Mouse (Mus musculus): Measurements from ENCODE around the gene Ripor1. TPM values are rescaled to one million over a fixed set of nuclear protein-coding genes. Genes with fewer than 3 reads are reported as not detected.

The Ripor1 gene
- polyA plus RNA-seq, 1 experiment from 2014 or later, result 26.5 TPM

DNA sequence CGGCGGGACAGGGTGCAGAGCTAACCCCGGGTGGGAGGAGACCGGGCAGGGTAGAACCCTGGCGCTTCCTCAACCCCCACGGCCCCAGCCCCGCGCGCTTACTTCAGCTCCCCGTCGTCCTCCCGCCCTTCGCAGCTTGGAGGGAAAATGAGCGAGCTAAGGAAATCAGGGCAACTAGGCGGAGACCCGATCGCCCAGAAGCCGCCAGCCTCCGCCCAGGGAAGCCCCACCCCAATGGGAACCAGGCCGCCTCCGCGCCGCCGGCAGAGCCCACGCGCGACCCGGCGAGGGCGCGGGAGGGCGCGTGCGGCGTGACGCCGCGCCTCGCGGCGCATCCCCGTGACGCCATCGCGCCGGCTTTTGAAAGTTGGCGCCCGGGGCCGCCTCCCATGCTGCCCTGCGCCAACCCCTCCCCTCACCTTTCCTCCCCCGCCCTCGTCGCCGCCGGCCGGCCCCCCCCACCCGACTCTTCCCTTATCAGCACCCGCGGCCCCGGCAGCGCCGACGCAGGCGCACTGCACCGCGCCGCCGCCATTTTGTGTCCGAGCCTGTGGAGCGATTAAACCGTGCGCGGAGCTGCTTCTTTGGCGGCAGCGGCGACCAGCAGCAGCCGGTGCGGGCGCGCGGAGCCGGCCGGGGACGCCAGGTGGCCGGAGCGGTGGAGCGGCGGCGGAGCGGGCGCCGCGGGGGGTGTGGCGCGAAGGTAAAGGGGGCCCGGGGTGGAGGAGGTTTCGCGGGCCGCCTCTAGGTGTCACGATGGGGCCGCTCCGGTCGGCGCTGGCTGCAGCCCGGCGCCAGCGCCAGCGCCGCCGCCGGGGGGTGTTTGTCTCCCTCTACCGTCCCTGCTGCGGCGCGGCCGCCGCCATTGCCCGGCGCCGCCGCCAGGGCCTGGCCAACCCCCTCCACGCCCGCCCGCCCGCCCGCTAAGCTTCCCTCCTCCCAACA lies 31.2 kb downstream of the Ripor1 start, which contains the start of gene Ctcf:
Ctcf (plus strand) TSS at position 551 of the 945 bp plus-strand sequence.
- WGBS, result under 1% methylated on average over 114 of the region's 126 CpGs
- peak; percentile 92 for ATAC-seq (replicated peaks)
- Histone ChIP-seq H3K27me3 (no peaks in the 10 kb centered on the region), H3K36me3 (no peaks in the 10 kb centered on the region), H3K4me3 (peak within 1 kb of the TSS; percentile 93), H3K27ac (replicated peaks) (peak within 1 kb of the TSS; percentile 100), H3K4me2 (replicated peaks) (peak within 1 kb of the TSS; percentile 78), H3K4me1 (peaks cover 43% of the 10 kb centered on the region), H3K9ac (replicated peaks) (peak within 1 kb of the TSS; percentile 98), H3K9me3 (no peaks in the 10 kb centered on the region)

DNA sequence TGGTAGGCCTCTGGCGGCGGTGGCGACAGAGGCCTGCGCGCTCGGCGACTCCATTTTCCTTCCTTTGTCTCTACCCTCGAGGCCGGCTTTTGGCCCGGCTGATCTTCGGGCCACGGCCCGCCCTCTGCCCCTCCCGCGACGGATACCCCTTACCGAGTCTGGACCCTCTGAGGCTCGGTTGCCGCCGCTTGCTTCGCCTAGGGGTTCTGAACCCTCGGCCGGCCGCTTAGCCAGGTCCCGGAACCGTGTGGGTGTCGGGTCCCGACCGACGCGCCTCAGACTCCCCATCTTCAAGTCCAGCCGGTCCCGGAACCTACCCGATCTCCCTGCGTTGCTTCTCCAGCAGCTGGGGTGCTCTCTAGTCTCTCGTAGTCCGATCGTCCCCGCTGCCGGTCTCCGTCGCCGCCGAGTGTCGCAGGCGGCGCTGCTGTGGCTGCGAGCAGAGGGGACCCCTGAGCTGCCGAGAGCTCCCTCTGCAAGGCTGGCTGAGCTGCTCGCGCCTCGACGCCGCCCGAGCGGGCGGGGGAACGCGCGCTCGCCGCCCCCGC lies 32.0 kb downstream of the Ripor1 start, which contains the start of gene Agrp:
Agrp (minus strand) TSS at position 431 of the 548 bp plus-strand sequence.
- Histone ChIP-seq H3K4me1 (peaks cover 43% of the 10 kb centered on the region), H3K27me3 (no peaks in the 10 kb centered on the region), H3K9ac (replicated peaks) (peak within 1 kb of the TSS; percentile 98), H3K36me3 (no peaks in the 10 kb centered on the region), H3K9me3 (no peaks in the 10 kb centered on the region), H3K4me2 (replicated peaks) (peak within 1 kb of the TSS; percentile 78), H3K4me3 (peak within 1 kb of the TSS; percentile 93), H3K27ac (replicated peaks) (peak within 1 kb of the TSS; percentile 100)
- ATAC-seq (replicated peaks), result peak; percentile 60
- under 1% methylated on average over 54 of the region's 63 CpGs for WGBS

DNA sequence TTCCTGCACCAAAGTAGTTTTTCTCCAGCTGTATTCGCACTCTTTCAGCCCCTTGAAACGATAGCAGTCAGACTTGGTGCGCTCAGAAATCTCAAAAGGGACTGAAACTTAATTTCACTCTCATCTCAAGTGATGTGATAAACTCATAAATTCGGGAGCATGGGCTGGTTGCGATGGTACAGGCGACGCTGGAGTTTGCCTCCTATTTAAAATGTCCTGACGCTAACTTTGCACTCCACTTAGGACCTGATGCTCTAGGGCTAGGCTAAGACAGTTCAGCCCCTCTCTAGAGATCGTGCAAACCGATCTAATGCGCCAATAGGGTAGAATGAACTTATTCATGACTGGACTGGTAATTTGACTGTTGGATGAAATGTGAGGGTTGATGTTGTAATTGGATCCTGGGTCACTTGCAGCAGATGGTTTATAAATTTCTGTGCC lies 32.6 kb downstream of the Ripor1 start:
- no peaks in the 10 kb centered on the region for H3K36me3 ChIP-seq
- H3K4me1 ChIP-seq, result peaks cover 43% of the 10 kb centered on the region
- peak overlapping the region; percentile 76 for H3K4me2 ChIP-seq (replicated peaks)
- peak overlapping the region; percentile 98 for H3K9ac ChIP-seq (replicated peaks)
- no peaks in the 10 kb centered on the region for H3K9me3 ChIP-seq
- peak overlapping the region; percentile 93 for H3K4me3 ChIP-seq
- ATAC-seq (replicated peaks), result no peak
- WGBS, result 0% methylated on average over 11 of the region's 11 CpGs
- H3K27ac ChIP-seq (replicated peaks), result peak overlapping the region; percentile 100
- no peaks in the 10 kb centered on the region for H3K27me3 ChIP-seq

DNA sequence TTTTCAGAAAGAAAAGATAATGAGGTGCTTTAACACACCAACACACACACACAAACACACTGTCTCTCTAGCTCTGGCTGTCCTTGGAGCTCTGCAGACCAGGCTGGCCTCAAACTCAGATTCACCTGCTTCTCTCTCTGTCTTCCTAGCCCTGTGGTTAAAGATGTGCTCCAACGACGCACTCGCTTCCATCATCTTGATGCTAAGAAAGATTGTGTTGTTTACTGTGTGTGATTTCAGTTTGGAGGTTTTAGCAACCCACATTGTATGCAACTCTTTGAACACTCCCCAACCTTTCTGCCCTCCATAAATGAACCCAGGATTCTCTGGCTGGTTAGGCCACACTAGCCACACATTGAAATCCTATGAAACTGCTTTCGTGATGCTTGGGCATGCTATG lies 33.5 kb downstream of the Ripor1 start:
- no peak for ATAC-seq (replicated peaks)
- H3K9ac ChIP-seq (replicated peaks), result peak overlapping the region; percentile 98

DNA sequence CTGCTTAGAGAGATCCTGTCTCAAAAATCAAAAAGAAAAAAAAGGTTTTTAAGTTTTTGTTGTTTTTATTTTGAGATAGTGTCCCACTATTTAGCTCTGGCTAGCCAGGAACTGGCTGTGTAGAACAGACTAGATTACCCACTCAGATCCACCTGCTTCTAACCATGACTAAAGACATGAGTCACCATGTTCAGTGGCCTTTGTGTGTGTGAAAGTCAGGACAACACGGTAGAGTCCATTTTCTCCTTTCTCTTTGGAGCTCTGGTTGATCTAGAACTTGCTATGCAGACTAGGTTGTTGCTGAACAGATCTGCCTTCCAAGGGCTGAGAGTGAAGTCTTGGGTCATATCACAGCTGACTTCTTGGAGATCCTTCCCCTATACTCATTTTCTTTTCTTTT lies 34.8 kb downstream of the Ripor1 start:
- Histone ChIP-seq H3K9ac (replicated peaks) (no peak overlapping the region), H3K4me3 (no peak overlapping the region), H3K4me2 (replicated peaks) (no peak overlapping the region), H3K27ac (replicated peaks) (no peak overlapping the region), H3K9me3 (no peaks in the 10 kb centered on the region), H3K36me3 (peaks cover 10% of the 10 kb centered on the region), H3K4me1 (peaks cover 42% of the 10 kb centered on the region), H3K27me3 (no peaks in the 10 kb centered on the region)
- no peak for ATAC-seq (replicated peaks)
- 85% methylated on average over 1 of the region's 1 CpGs for whole genome bisulfite sequencing

More for the DNA sequence above, 33.5 kb downstream of the Ripor1 start:
- Histone ChIP-seq H3K36me3 (peaks cover 1% of the 10 kb centered on the region; the same call in 1 of the 2 replicates), H3K9me3 (no peaks in the 10 kb centered on the region), H3K27ac (replicated peaks) (0 out of 2 replicates have a peak overlapping the region, but pooled peaks have one; percentile 20), H3K4me1 (peaks cover 43% of the 10 kb centered on the region), H3K27me3 (no peaks in the 10 kb centered on the region), H3K4me2 (replicated peaks) (peak overlapping the region; percentile 76), H3K4me3 (peak overlapping the region; percentile 93)
- WGBS, result 87% methylated on average over 4 of the region's 4 CpGs

DNA sequence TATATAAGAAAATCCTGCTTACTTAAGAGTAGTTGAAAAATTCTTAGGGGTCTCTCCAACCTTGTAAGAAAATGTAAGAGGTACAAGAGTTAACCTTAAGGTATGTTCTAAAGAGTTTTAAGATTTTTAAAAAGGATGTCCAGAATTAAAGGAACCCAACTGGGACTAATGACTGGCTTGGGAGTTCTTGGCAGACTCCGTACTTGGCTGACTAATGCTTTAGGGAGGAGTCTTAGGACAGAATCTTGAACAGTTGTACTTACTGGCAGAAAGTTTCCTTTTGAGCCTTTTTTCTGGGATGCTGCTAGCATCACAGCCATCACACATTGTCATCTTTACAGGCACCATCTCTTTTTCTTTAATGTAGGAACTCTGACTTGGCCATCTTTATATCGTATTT lies 35.5 kb downstream of the Ripor1 start:
- Histone ChIP-seq H3K4me2 (replicated peaks) (no peak overlapping the region), H3K9ac (replicated peaks) (no peak overlapping the region), H3K36me3 (peaks cover 17% of the 10 kb centered on the region), H3K27me3 (no peaks in the 10 kb centered on the region), H3K4me1 (peaks cover 35% of the 10 kb centered on the region), H3K27ac (replicated peaks) (no peak overlapping the region), H3K9me3 (no peaks in the 10 kb centered on the region), H3K4me3 (no peak overlapping the region)
- ATAC-seq (replicated peaks), result no peak
- 64% methylated on average over 2 of the region's 2 CpGs for WGBS

DNA sequence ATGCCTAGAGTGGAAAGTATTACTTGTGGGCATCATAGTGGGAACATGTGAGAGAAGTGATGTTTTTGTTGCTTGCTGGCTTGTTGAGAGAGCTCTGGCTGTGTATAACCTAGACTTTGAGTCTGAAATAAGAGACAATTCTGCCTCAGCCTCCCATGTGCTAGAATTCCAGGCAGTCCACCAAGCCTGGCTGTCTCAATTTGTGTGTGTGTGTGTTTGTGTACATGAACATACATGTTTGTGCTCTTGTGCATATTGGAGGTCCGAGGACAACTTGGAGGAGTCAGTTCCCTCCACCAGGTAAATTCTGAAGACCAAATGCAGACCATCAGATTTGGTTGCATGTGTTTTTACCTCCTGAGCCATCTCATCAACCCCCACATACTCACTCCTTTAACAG lies 40.1 kb downstream of the Ripor1 start:
- H3K9ac ChIP-seq (replicated peaks), result no peak overlapping the region
- H3K4me2 ChIP-seq (replicated peaks), result no peak overlapping the region
- no peak overlapping the region for H3K4me3 ChIP-seq
- peaks cover 32% of the 10 kb centered on the region for H3K36me3 ChIP-seq
- WGBS, result 100% methylated on average over 1 of the region's 1 CpGs
- no peaks in the 10 kb centered on the region for H3K9me3 ChIP-seq
- no peaks in the 10 kb centered on the region for H3K27me3 ChIP-seq
- ATAC-seq (replicated peaks), result no peak
- no peak overlapping the region for H3K27ac ChIP-seq (replicated peaks)
- peaks cover 7% of the 10 kb centered on the region for H3K4me1 ChIP-seq

DNA sequence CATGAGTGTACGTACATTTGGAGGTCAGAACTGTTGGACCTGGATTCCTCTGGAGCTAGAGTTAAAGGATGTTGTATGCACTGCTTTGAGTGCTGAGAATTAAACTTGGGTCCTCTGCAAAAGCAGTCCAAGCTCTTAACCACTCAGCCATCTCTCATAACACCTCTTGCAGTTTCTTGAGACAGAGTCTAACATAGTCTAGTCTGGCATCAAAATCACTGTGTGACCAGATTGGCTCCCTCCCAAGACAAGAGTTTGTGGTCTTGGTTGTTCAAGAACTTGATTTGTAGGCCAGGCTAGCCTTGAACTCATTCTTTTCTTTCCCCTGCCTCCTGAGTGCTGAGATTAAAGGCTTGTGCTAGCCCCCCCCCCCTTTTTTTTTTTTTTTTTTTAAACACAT lies 43.9 kb downstream of the Ripor1 start:
- H3K27ac ChIP-seq (replicated peaks), result no peak overlapping the region
- no peak overlapping the region for H3K9ac ChIP-seq (replicated peaks)
- peaks cover 39% of the 10 kb centered on the region for H3K36me3 ChIP-seq
- no peak for ATAC-seq (replicated peaks)
- no peaks in the 10 kb centered on the region for H3K27me3 ChIP-seq
- H3K4me1 ChIP-seq, result no peaks in the 10 kb centered on the region
- no peak overlapping the region for H3K4me3 ChIP-seq
- WGBS, result 100% methylated on average over 1 of the region's 1 CpGs
- no peak overlapping the region for H3K4me2 ChIP-seq (replicated peaks)
- H3K9me3 ChIP-seq, result no peaks in the 10 kb centered on the region

DNA sequence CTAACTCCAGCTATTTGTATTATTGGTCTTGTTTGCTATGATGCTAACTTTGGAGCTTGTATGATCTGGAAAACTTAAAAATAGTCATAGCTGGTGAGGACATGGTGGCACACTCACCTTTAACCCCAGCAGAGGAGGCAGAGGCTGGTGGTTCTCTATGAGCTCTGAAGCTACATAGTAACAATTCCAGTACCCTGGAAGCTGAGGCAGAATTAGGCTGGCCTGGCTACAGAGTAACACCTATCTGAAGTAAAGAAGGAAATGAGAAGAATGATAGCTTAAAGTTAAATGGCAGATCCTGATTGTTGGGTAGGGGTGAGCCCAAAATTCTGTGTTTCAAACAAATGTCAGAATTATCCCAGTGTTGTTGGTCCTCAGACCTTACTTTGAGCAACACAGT lies 52.6 kb downstream of the Ripor1 start:
- no peak overlapping the region for H3K27ac ChIP-seq (replicated peaks)
- no peaks in the 10 kb centered on the region for H3K27me3 ChIP-seq
- no peak overlapping the region for H3K9ac ChIP-seq (replicated peaks)
- ATAC-seq (replicated peaks), result no peak
- H3K4me3 ChIP-seq, result no peak overlapping the region
- H3K4me1 ChIP-seq, result no peaks in the 10 kb centered on the region
- no peaks in the 10 kb centered on the region for H3K9me3 ChIP-seq
- H3K4me2 ChIP-seq (replicated peaks), result no peak overlapping the region
- peaks cover 7% of the 10 kb centered on the region; the same call in 1 of the 2 replicates for H3K36me3 ChIP-seq

DNA sequence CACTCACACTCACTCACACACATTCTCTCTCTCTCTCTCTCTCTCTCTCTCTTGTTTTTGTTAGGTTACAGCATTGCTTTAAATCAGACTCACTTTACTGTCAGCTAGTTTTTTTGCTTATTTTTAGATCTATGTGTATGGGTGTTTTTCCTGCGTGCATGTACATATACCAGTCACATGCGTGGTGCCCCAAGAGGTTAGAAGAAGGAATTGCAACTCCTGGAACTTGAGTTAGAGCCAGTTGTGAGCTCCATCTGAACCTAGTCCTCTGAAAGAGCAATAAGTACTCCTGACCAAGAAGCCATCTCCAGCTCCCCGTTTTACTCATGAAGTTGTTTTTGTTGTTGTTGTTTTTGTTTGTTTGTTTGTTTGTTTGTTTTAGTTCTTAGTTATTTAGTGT lies 56.1 kb downstream of the Ripor1 start:
- WGBS, result 82% methylated on average over 3 of the region's 3 CpGs
- Histone ChIP-seq H3K27me3 (no peaks in the 10 kb centered on the region), H3K4me2 (replicated peaks) (no peak overlapping the region), H3K4me1 (no peaks in the 10 kb centered on the region), H3K9me3 (no peaks in the 10 kb centered on the region), H3K36me3 (peaks cover 26% of the 10 kb centered on the region), H3K27ac (replicated peaks) (no peak overlapping the region), H3K9ac (replicated peaks) (no peak overlapping the region), H3K4me3 (no peak overlapping the region)
- ATAC-seq (replicated peaks), result no peak
